Mouse (Mus musculus) heart, adult 2 months (tissue): ENCODE measurements around the gene Gm49395. TPM values are rescaled to one million over a fixed set of nuclear protein-coding genes. Genes with fewer than 3 reads are reported as not detected.

Experiments
- DNase-seq, 2 experiments: peaks; one replicate each; pipeline ENCODE4 v3.0.0; 2021
- H3K27ac ChIP-seq: fragments of 200-600 bp; 2 replicates; pipeline ENCODE4 v1.8.1; 2022
- H3K27me3 ChIP-seq: fragments of 200-500 bp; 2 replicates; pipeline ENCODE4 v1.6.1; 2012; ENCODE audit warnings: mild to moderate bottlenecking, low read length, inconsistent platforms, mixed read lengths; ENCODE audit not compliant: control insufficient read depth, insufficient read depth
- H3K36me3 ChIP-seq: fragments of 200-500 bp; 2 replicates; pipeline ENCODE4 v1.6.1; 2012; ENCODE audit warnings: low read length, inconsistent platforms; ENCODE audit not compliant: control insufficient read depth, insufficient read depth
- H3K4me1 ChIP-seq: fragments of 200-500 bp; 2 replicates; pipeline ENCODE4 v1.6.1; 2011; ENCODE audit warnings: low read length; ENCODE audit not compliant: control insufficient read depth, insufficient read depth
- H3K4me3 ChIP-seq: fragments of 200-600 bp; 2 replicates; pipeline ENCODE4 v1.8.1; 2022
- H3K79me2 ChIP-seq: fragments of 200-500 bp; replicated peaks from 2 replicates; pipeline ENCODE4 v1.6.1; 2012; ENCODE audit warnings: mild to moderate bottlenecking, inconsistent platforms, low read length, moderate library complexity, mixed read lengths; ENCODE audit not compliant: control insufficient read depth, insufficient read depth
- H3K9ac ChIP-seq: fragments of 200-500 bp; 2 replicates; pipeline ENCODE4 v1.6.1; 2012; ENCODE audit warnings: low read depth, mild to moderate bottlenecking, control low read depth, inconsistent platforms, low read length, mixed read lengths
- CTCF ChIP-seq: fragments of 200-600 bp; IDR thresholded peaks from 2 replicates; pipeline ENCODE4 v1.8.1; 2022; ENCODE audit warnings: antibody characterized with exemption, mild to moderate bottlenecking, moderate library complexity
- EP300 ChIP-seq: fragments of 200-500 bp; IDR thresholded peaks from 2 replicates; pipeline ENCODE4 v1.6.1; 2011; ENCODE audit warnings: low read depth, low read length, control low read depth; ENCODE audit not compliant: insufficient read depth
- POLR2A ChIP-seq: fragments of 200-500 bp; IDR thresholded peaks from 2 replicates; pipeline ENCODE4 v1.6.1; 2011; ENCODE audit warnings: mild to moderate bottlenecking, low read depth, low read length, control low read depth; ENCODE audit not compliant: insufficient read depth
- WGBS: fragments of 180-500 bp; shearing (Covaris S2); methylation state at CpG from one replicate; pipeline ENCODE4 v1.1.7; 2018; 5-methylcytosine and 5-hydroxymethylcytosine counted together
- intact Hi-C: fragments of 180-260 bp; cut with DNase I; formaldehyde crosslinking; loops from one replicate; pipeline ENCODE4 v1.15.1; 2025
- polyA plus RNA-seq: library from polyadenylated mRNA; depleted of rRNA; stranded (reverse); fragments of >200 nt; gene quantifications from 2 replicates; pipeline ENCODE4 v1.2.3, GENCODE M21; 2012
- total RNA-seq, 2 experiments: library from RNA; stranded (reverse); gene quantifications; 2 replicates each; pipeline ENCODE4 v1.2.3; 2021

Gene Gm49395
- total and polyA plus RNA-seq, 3 experiments: 2.4 to 10.5 (median 7.8) TPM

DNA sequence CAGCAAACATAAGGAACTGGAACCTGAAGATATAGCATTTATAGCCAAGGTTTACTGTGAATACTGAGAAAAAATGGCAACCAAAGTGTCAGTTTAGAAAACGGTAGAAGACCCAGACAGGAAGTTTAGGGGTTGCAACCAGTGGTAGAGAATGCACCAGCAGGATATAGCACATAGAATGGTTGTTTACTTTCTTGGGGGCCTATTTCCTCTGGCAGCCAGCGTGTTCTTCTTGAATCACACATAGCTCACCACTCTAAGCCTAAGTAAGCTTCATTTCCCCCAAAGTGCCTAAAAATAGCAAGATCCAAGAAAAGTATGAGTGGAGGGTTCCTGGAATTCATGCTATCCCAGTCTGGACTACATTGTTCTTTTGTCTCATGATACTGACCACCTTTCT, 59.1 kb downstream of the Gm49395 start:
- 44% methylated on average over 2 of the region's 2 CpGs for WGBS
- H3K9ac ChIP-seq: no peak overlapping the region
- no peak overlapping the region for H3K27ac ChIP-seq
- intact Hi-C loops: no loop called here
- H3K27me3 ChIP-seq: no peaks in the 10 kb centered on the region
- H3K79me2 ChIP-seq: peaks cover 4% of the 10 kb centered on the region; the same call in 1 of the 2 replicates
- H3K36me3 ChIP-seq: peaks cover 23% of the 10 kb centered on the region
- no peak overlapping the region for H3K4me3 ChIP-seq
- peaks cover 3% of the 10 kb centered on the region for H3K4me1 ChIP-seq
- DNase-seq: no peak
- TF ChIP-seq POLR2A: no peak
- TF ChIP-seq CTCF: no peak
- no peak for TF ChIP-seq EP300

DNA sequence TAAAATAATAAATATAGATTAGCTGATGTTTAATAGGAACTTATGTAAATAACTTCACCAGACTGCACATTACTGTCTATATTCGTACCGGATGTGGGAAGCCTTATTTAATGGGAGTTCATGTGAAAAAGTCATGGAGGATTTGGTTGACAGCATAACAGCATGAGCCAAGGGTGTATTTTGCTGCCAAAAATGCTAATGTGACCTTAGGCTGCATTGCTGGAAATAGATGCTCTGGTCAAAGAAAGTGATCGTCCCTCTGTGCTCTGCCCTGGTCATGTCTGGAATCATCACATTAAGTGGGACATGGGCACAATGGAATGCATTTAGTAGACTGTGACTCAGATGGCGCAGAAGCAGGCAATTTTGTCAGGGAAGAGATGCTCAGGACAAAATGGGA, 64.4 kb downstream of the Gm49395 start:
- no peak for TF ChIP-seq CTCF
- TF ChIP-seq EP300: no peak
- TF ChIP-seq POLR2A: no peak
- intact Hi-C loops: no loop called here
- H3K4me3 ChIP-seq: no peak overlapping the region
- no peak overlapping the region; the same call in none of the 2 replicates for H3K27ac ChIP-seq
- H3K9ac ChIP-seq: no peak overlapping the region
- peaks cover 17% of the 10 kb centered on the region for H3K36me3 ChIP-seq
- WGBS: 69% methylated on average over 4 of the region's 4 CpGs
- no peaks in the 10 kb centered on the region for H3K27me3 ChIP-seq
- no peak for DNase-seq
- peaks cover 5% of the 10 kb centered on the region; the same call in 1 of the 2 replicates for H3K79me2 ChIP-seq
- H3K4me1 ChIP-seq: peaks cover 6% of the 10 kb centered on the region

DNA sequence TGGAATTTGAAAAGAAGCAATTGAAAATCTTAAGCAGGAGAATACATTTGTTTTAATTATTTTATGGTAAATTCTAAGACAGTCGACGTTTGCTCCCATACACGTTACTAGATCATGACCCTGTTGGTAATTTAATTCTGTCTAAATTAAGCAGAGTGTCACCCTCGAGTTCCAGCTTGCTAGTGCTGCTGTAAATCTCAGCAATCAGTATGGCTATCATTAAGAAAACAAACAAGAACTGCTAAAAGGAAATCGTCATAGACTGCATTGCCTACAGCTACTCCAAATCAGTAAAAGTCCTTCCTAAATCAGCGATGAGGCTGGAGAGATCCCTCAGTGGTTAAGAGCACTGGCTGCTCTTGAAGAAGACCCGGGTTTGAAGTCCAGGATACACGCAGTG, 66.3 kb downstream of the Gm49395 start:
- intact Hi-C loops: no loop called here
- H3K79me2 ChIP-seq: peaks cover 5% of the 10 kb centered on the region; the same call in 1 of the 2 replicates
- H3K4me3 ChIP-seq: no peak overlapping the region
- no peaks in the 10 kb centered on the region for H3K27me3 ChIP-seq
- DNase-seq: no peak
- no peak overlapping the region for H3K27ac ChIP-seq
- no peak overlapping the region for H3K9ac ChIP-seq
- 42% methylated on average over 8 of the region's 8 CpGs for WGBS
- peaks cover 18% of the 10 kb centered on the region for H3K36me3 ChIP-seq
- peaks cover 6% of the 10 kb centered on the region for H3K4me1 ChIP-seq
- no peak for TF ChIP-seq POLR2A
- no peak for TF ChIP-seq EP300
- TF ChIP-seq CTCF: no peak

DNA sequence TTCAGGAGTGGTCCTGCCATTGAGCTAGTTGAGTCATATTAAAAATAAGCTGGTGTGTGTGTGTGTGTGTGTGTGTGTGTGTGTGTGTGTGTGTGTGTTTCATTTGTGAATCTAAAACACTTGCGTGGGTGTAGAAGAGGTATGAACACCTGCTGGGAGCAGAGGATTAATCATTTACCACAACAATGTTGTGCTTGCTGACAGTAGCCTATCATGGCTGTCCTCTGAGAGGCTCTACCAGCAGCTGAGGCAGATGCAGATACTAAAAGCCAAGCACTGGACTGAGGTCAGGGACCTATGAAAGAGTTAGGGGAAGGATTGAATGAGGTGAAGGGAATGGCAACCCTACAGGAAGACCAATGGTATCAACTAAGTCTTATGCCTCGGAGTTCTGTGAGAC, 68.6 kb downstream of the Gm49395 start:
- TF ChIP-seq CTCF: no peak
- TF ChIP-seq EP300: no peak
- TF ChIP-seq POLR2A: no peak
- intact Hi-C loops: no loop called here
- H3K4me3 ChIP-seq: no peak overlapping the region
- no peak for DNase-seq
- H3K9ac ChIP-seq: no peak overlapping the region
- no peaks in the 10 kb centered on the region for H3K27me3 ChIP-seq
- peaks cover 2% of the 10 kb centered on the region; the same call in 1 of the 2 replicates for H3K79me2 ChIP-seq
- H3K4me1 ChIP-seq: peaks cover 9% of the 10 kb centered on the region
- WGBS: 86% methylated on average over 2 of the region's 2 CpGs
- H3K36me3 ChIP-seq: peaks cover 26% of the 10 kb centered on the region
- H3K27ac ChIP-seq: no peak overlapping the region

DNA sequence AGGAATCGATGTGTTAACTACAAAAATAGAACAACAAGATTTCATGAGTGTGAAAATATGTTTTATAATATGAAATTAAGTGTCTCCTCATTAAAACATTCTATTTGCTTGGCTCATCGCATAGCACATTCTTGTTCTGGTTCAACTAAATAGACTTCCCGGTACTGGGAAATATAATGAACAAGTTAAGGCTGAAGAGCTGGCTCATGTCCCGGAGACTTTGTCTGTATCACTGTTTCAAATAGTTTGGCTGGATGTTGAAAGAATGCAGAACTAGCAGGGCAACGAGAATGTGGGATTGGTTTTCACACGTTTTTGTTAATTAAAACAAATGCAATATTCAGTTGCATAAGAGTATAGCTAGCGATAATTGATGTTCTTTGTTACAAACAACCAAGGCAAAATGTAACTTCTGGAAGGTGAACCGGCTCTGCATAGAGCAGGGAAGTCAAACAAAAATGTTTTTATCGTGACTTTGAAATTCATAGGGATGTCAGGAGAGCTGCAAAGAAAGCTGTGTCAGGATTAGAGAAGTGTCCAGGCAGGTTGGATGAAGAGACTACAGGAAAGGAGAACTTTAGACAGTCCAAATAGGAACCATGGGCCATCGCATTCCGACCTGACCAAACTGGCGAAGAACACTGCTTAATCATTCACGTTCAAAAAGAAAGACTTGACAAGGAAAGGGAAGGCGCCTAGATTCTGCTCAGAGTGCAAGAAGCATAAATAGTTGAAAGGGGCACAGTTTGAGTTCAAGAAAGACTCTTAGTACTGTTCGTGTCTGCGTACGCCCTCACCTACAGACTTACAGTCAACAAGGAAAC, 70.3 kb downstream of the Gm49395 start:
- H3K79me2 ChIP-seq: no peaks in the 10 kb centered on the region; the same call in 1 of the 2 replicates
- DNase-seq: no peak
- H3K4me1 ChIP-seq: peaks cover 4% of the 10 kb centered on the region
- H3K4me3 ChIP-seq: no peak overlapping the region
- no peak for TF ChIP-seq CTCF
- TF ChIP-seq EP300: no peak
- no peak for TF ChIP-seq POLR2A
- H3K36me3 ChIP-seq: peaks cover 23% of the 10 kb centered on the region
- intact Hi-C loops: no loop called here
- WGBS: 53% methylated on average over 17 of the region's 17 CpGs
- H3K9ac ChIP-seq: no peak overlapping the region
- H3K27ac ChIP-seq: no peak overlapping the region
- no peaks in the 10 kb centered on the region for H3K27me3 ChIP-seq

DNA sequence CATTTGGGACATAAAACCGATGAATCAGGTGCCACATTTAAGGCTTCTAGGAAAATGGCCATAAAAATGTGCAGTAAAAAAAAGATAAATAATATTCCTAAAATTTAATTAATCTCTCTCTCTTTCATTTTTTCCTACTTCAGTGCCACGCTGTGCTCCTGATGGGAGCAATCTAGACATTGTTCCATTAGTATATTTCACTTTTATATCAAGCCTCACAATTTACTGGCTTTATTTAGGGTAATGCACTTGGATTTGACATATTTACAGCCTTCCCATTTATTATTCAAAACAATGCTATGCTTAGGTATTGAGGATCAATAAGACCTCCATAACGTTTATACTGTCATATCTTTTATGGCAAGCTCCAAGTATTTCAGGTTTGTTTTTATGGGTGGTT, 76.3 kb downstream of the Gm49395 start:
- Histone ChIP-seq H3K27me3 (no peaks in the 10 kb centered on the region), H3K27ac (no peak overlapping the region), H3K36me3 (peaks cover 25% of the 10 kb centered on the region), H3K9ac (no peak overlapping the region), H3K4me1 (peaks cover 13% of the 10 kb centered on the region), H3K4me3 (no peak overlapping the region), H3K79me2 (no peaks in the 10 kb centered on the region; the same call in 1 of the 2 replicates)
- TF ChIP-seq CTCF (no peak), EP300 (no peak), POLR2A (no peak)
- intact Hi-C loops: no loop called here
- no peak for DNase-seq
- 93% methylated on average over 3 of the region's 3 CpGs for WGBS
